Mouse (Mus musculus) spleen, adult 2 months (tissue): Measurements from ENCODE around the gene Pdgfc. TPM values are rescaled to one million over a fixed set of nuclear protein-coding genes. Genes with fewer than 3 reads are reported as not detected.

ENCODE experiments used
- DNase-seq, 2 experiments: peaks; one replicate each; pipeline versions ENCODE4 v3.0.0 to v3.0.0-alpha.2; 2012 to 2021; ENCODE audit warnings: low spot score in 2 of 2, low read depth in 1 of 2
- H3K27ac ChIP-seq: fragments of 200-500 bp; 2 replicates; pipeline ENCODE4 v1.5.1; 2012; ENCODE audit warnings: low read length, inconsistent platforms; ENCODE audit not compliant: insufficient read depth
- H3K27me3 ChIP-seq: fragments of 200-500 bp; 2 replicates; pipeline ENCODE4 v1.6.1; 2012; ENCODE audit warnings: mild to moderate bottlenecking, moderate library complexity, low read length, inconsistent platforms; ENCODE audit not compliant: control insufficient read depth, insufficient read depth
- H3K36me3 ChIP-seq: fragments of 200-500 bp; 2 replicates; pipeline ENCODE4 v1.6.1; 2012; ENCODE audit warnings: mild to moderate bottlenecking, low read length, inconsistent platforms; ENCODE audit not compliant: control insufficient read depth, insufficient read depth
- H3K4me1 ChIP-seq: fragments of 200-500 bp; 2 replicates; pipeline ENCODE4 v1.6.1; 2011; ENCODE audit warnings: inconsistent platforms; ENCODE audit not compliant: control insufficient read depth, insufficient read depth, insufficient read length
- H3K4me3 ChIP-seq: fragments of 200-500 bp; 2 replicates; pipeline ENCODE4 v1.5.1; 2011; ENCODE audit warnings: mild to moderate bottlenecking, inconsistent platforms; ENCODE audit not compliant: insufficient read depth, insufficient read length; ENCODE audit errors: extremely low read depth
- CTCF ChIP-seq: fragments of 200-500 bp; IDR thresholded peaks from 2 replicates; pipeline ENCODE4 v1.5.1; 2011; ENCODE audit warnings: mild to moderate bottlenecking, inconsistent platforms; ENCODE audit not compliant: insufficient read depth, insufficient read length, insufficient replicate concordance; ENCODE audit errors: extremely low read depth
- POLR2A ChIP-seq: fragments of 200-500 bp; IDR thresholded peaks from 2 replicates; pipeline ENCODE4 v1.6.1; 2011; ENCODE audit warnings: low read depth, low read length, inconsistent platforms
- WGBS: fragments of 180-500 bp; shearing (Covaris S2); methylation state at CpG from one replicate; pipeline ENCODE4 v1.1.7; 2018; 5-methylcytosine and 5-hydroxymethylcytosine counted together
- polyA plus RNA-seq: library from polyadenylated mRNA; depleted of rRNA; stranded (reverse); fragments of >200 nt; gene quantifications from 2 replicates; pipeline ENCODE4 v1.2.3, GENCODE M21; 2012

Pdgfc gene
- polyA plus RNA-seq, 1 experiment, result 0.48 TPM

DNA sequence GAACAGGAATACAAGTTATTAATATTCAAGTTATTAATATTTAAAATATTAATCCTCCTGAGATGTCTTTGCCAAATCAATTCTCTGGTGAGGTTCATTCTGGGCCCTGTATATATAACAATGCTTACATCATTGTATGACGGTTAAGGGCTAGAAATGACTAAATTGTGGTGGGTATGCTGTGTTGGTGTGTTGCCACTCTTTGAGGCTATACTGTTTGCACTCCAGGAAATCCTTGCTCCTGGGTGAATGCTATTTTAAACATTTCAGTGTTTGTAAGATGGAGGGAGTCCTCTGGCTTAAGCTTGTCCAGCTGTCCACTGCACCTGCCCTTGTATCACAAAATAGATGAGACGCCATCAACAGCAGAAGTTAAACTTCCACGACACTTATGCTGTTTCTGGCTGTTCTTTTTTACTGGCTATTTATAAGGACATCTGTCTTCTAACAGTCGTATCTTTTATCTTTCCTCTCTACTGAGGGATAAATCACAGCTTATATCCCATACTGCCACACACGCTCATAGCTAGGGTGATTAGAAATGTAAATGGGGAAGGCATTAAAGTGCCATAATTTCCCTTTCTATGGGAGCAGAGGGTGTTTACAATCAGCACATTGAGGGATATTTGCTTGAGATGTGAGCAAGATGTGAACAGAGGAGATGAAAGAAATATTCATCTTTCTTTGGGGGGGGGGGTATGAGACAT, 9.3 kb downstream of the Pdgfc start:
- DNase-seq, result no peak
- TF ChIP-seq POLR2A (no peak), CTCF (no peak)
- no peaks in the 10 kb centered on the region for H3K4me1 ChIP-seq
- no peak overlapping the region for H3K4me3 ChIP-seq
- 90% methylated on average over 5 of the region's 5 CpGs for WGBS
- H3K27ac ChIP-seq, result no peak overlapping the region
- H3K27me3 ChIP-seq, result no peaks in the 10 kb centered on the region
- no peaks in the 10 kb centered on the region for H3K36me3 ChIP-seq

DNA sequence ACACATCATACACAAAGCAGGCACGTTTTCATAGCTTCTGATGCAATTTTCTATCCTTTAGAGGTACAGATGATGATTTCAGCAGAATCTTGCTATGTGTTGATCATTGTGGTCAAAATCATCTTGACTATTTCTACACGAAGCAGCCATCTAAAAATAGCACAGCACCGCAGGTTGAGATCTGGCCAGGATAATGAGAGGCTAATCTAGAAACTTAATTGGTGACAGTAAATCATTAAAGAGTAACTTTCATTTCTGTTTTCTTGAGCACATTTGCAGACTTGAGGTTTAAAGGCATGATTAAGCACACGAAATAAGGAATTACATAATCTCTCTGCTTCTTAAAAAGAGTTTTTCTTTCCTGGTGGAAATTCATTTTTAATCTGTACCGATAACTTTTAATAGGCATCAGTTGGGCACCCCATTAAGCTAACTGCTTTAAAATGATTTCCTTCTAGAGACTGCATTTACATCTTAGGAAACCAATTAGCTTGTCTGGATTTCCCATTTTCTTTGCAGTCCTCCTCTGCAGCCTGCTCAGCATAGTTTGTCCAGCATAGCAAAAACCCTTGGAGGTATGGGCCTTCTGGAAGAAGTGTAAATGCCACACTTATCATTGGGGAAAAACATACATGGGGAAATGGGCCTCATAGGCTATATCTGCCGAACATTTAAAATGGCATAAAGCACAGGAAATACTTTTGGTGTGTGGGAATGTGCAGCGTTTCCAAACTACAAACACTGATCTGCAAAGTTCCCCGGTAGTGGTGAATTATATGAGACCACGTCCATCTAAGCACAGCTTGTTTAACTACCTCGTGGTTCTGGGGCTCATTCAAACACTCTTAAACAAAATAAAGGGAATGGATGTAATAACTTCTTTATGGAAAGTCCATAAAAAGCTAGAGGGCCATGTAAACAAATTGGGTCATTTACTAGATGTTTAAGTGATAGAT, 10.7 kb downstream of the Pdgfc start:
- H3K4me3 ChIP-seq, result no peak overlapping the region
- no peak overlapping the region for H3K27ac ChIP-seq
- no peaks in the 10 kb centered on the region for H3K36me3 ChIP-seq
- TF ChIP-seq CTCF (no peak), POLR2A (no peak)
- H3K4me1 ChIP-seq, result no peaks in the 10 kb centered on the region
- no peak for DNase-seq
- 24% methylated on average over 10 of the region's 10 CpGs for WGBS
- no peaks in the 10 kb centered on the region for H3K27me3 ChIP-seq

DNA sequence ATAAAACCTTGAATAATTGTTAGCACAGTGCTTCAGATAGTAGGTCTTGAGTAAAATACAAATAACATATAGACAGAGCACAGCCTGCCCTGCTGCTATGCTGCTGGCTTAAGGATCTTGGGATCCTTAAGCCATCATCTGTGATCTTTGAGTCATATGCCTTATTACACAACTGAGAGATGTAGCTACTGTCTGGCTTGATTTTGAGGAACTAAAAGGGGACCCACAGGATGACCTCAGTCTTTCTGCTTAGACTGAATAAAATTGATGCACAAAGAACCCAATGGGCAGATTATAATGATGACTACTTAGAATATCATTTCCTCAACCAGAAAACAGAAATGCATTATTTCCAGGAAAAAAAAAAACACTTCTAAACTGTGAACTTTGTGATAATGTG, 15.3 kb downstream of the Pdgfc start:
- Histone ChIP-seq H3K27me3 (no peaks in the 10 kb centered on the region), H3K4me1 (no peaks in the 10 kb centered on the region), H3K36me3 (no peaks in the 10 kb centered on the region), H3K27ac (no peak overlapping the region), H3K4me3 (no peak overlapping the region)
- no peak for TF ChIP-seq POLR2A
- no peak for TF ChIP-seq CTCF
- DNase-seq, result no peak

DNA sequence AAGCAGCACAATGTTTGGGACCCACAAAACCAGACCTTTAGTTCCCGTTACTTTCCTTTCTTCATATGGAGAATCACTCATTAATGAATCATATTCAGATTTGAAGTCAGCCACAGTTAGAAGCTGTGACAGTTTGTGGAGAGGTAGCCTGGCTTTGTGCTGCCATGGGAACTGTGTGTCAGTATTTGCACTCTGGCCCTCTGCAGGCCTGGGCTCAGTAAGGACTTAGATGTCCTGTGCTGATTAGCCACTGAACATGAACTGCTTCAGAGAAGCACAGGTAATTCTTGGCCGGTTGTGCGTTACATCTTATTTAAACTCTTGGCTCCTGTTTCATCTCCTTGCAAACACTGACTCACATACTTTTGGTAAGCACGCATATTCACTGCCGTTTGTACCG, 16.2 kb downstream of the Pdgfc start:
- no peak overlapping the region for H3K27ac ChIP-seq
- 95% methylated on average over 6 of the region's 6 CpGs for WGBS
- TF ChIP-seq POLR2A (no peak), CTCF (no peak)
- H3K27me3 ChIP-seq, result no peaks in the 10 kb centered on the region
- no peaks in the 10 kb centered on the region for H3K36me3 ChIP-seq
- no peak overlapping the region for H3K4me3 ChIP-seq
- DNase-seq, result no peak
- no peaks in the 10 kb centered on the region for H3K4me1 ChIP-seq

DNA sequence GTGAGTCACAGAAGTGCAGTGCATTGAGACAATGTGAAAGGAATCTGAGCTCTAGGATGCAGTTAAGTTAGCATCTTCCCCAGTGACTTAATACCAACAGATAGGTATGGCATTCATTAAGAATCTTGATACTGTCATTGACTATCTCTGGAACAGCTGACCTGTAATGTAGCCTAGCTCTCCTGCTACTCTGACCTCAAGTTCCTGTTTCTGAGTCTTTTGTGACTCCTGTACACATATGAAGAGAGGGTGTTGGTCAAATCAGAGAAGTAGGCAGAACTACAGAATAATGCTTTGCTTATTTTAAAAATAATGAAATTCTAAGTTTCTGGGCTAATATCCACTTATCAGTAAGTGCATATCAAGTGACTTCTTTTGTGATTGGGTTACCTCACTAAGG, 17.9 kb downstream of the Pdgfc start:
- H3K4me3 ChIP-seq, result no peak overlapping the region
- no peak for DNase-seq
- no peak overlapping the region for H3K27ac ChIP-seq
- no peaks in the 10 kb centered on the region for H3K27me3 ChIP-seq
- H3K36me3 ChIP-seq, result no peaks in the 10 kb centered on the region
- no peak for TF ChIP-seq POLR2A
- TF ChIP-seq CTCF, result no peak
- no peaks in the 10 kb centered on the region for H3K4me1 ChIP-seq

DNA sequence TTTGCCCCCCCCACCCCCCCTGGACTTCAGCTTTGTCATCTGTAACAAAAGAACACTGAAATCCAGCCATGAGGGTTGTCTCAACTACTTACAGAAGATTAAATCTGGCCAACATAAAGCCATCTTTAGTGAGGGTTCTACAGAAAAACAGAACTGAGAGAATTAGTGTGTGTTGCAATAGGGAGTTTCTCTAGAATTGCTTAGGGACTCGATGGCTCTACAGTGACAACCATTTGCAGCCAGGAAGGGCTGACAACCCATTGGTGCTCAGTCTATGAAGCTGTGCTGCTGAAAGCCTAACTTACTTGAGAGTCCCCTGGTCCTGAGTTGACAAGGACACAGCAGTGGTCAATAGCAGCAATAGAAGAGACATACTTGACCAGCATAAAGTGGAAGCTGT, 21.5 kb downstream of the Pdgfc start:
- no peak overlapping the region for H3K4me3 ChIP-seq
- no peaks in the 10 kb centered on the region for H3K27me3 ChIP-seq
- H3K27ac ChIP-seq, result no peak overlapping the region
- no peak for DNase-seq
- no peaks in the 10 kb centered on the region for H3K4me1 ChIP-seq
- H3K36me3 ChIP-seq, result no peaks in the 10 kb centered on the region
- WGBS, result 54% methylated on average over 1 of the region's 1 CpGs
- TF ChIP-seq CTCF (no peak), POLR2A (no peak)
